Mouse (Mus musculus) erythroblast, embryonic 14.5 days (primary cell): ENCODE data around the gene Cdk17.

Experiments
- GATA1 ChIP-seq: IDR thresholded peaks from 2 replicates; pipeline ENCODE4 v1.6.1; 2012; ENCODE audit warnings: low read length, inconsistent platforms, mixed read lengths
- TAL1 ChIP-seq: IDR thresholded peaks from 3 replicates; pipeline ENCODE4 v1.6.1; 2012; ENCODE audit warnings: low read length, inconsistent platforms, mixed read lengths

GRCm38 (mm10) chr10:93123310-93123709, 37.4 kb upstream of the Cdk17 start:
- TF ChIP-seq GATA1: no peak
- no peak for TF ChIP-seq TAL1
